Mouse (Mus musculus): ENCODE results near the gene Fam155a. TPM values are rescaled to one million over a fixed set of nuclear protein-coding genes. Genes with fewer than 3 reads are reported as not detected.

Fam155a gene
- not detected for polyA plus RNA-seq (2014; fragmentation: Illumina TruSeq; extraction: RNeasy Lipid Tissue Mini Kit (QIAGEN cat#74804); ENCODE audit: low read depth, low replicate concordance)

GRCm38 (mm10) chr8:9770999-9771605 is at the start of gene Fam155a:
Gene Fam155a (minus strand): TSS chr8:9771161.

Other genes starting within 250 kb of the Fam155a start
- not detected for gene Gm10217, start 93.1 kb upstream of the Fam155a start, polyA plus RNA-seq (2014; fragmentation: Illumina TruSeq; extraction: RNeasy Lipid Tissue Mini Kit (QIAGEN cat#74804); ENCODE audit: low read depth, low replicate concordance)
- 13.3 TPM for gene Lig4, start 206.5 kb upstream of the Fam155a start, polyA plus RNA-seq (2014; fragmentation: Illumina TruSeq; extraction: RNeasy Lipid Tissue Mini Kit (QIAGEN cat#74804); ENCODE audit: low read depth, low replicate concordance)
- gene Abhd13, start 206.5 kb upstream of the Fam155a start, polyA plus RNA-seq (2014; fragmentation: Illumina TruSeq; extraction: RNeasy Lipid Tissue Mini Kit (QIAGEN cat#74804); ENCODE audit: low read depth, low replicate concordance) = 41.9 TPM
- gene Tnfsf13b, start 235.3 kb upstream of the Fam155a start, polyA plus RNA-seq (2014; fragmentation: Illumina TruSeq; extraction: RNeasy Lipid Tissue Mini Kit (QIAGEN cat#74804); ENCODE audit: low read depth, low replicate concordance) = 1.3 TPM

All from kidney, adult 10 weeks (tissue).